Mouse (Mus musculus) brain, embryonic 14.5 days (tissue): ENCODE measurements at regions not wholly inside any gene's neighbourhood (a gene's known extent, or its start where the extent isn't known, plus 50 kb on each side); places are given as distances from the start of the nearest gene placed in this dataset.

Experiments
- CTCF ChIP-seq: fragments of 200-500 bp; IDR thresholded peaks from 2 replicates; pipeline ENCODE4 v1.5.1; 2012; ENCODE audit warnings: inconsistent platforms, mild to moderate bottlenecking, moderate library complexity, borderline replicate concordance; ENCODE audit not compliant: insufficient read depth, insufficient read length; ENCODE audit errors: extremely low read depth
- POLR2A ChIP-seq: fragments of 200-500 bp; IDR thresholded peaks from 2 replicates; pipeline ENCODE4 v1.6.1; 2012; ENCODE audit warnings: mild to moderate bottlenecking, inconsistent platforms, borderline replicate concordance; ENCODE audit not compliant: poor library complexity, insufficient read depth, insufficient read length, severe bottlenecking; ENCODE audit errors: extremely low read depth

- TF ChIP-seq POLR2A (no peak), CTCF (peak; percentile 60; the same call in 1 of the 2 replicates)
These were observed 73.3 kb upstream of the Plet1 start for GRCm38 (mm10) chr9:50421061-50421460.
